Mouse (Mus musculus) olfactory bulb, adult 2 months (tissue): ENCODE measurements around the gene Prelp.

Experiments
- CTCF ChIP-seq: fragments of 200-500 bp; IDR thresholded peaks from 2 replicates; pipeline ENCODE4 v1.5.1; 2012; ENCODE audit warnings: low read depth, mild to moderate bottlenecking, low read length, moderate library complexity; ENCODE audit not compliant: insufficient read depth
- POLR2A ChIP-seq: fragments of 200-500 bp; IDR thresholded peaks from 2 replicates; pipeline ENCODE4 v1.6.1; 2012; ENCODE audit warnings: mild to moderate bottlenecking, low read depth, low read length, moderate library complexity; ENCODE audit not compliant: insufficient read depth

DNA sequence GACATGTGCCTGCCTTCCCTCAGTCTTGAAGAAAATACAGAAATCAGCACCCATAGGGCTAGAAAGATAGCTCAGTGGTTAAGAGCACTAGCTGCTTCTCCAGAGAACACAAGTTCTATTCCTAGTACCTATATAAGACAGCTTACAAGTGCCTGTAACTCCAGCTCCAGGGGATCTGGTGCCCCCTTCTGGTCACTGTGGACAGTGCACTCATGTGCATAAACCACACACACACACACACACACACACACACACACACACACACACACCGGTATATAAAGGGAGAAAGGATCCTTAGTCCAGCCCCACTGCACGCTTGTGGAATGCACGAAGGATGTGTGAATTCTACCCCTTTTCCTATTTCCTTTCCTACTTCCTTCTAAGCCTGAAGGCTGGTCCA lies 15.0 kb upstream of the Prelp start:
- TF ChIP-seq CTCF (no peak), POLR2A (no peak)
